Mouse (Mus musculus) CH12.LX (cell line): Measurements from ENCODE around the gene Ceacam12. TPM values are rescaled to one million over a fixed set of nuclear protein-coding genes. Genes with fewer than 3 reads are reported as not detected.
"Not testable (repeated sequence)": the region's sequence is repeated elsewhere in the genome, so short reads cannot be mapped to it uniquely, and the experiment has no call there.

ENCODE experiments used
- DNase-seq: peaks from one replicate; pipeline ENCODE4 v3.0.0-alpha.2; 2013; ENCODE audit errors: extremely low read depth
- H3K27ac ChIP-seq: 2 replicates; pipeline ENCODE4 v1.5.1; 2012; ENCODE audit warnings: low read depth, mild to moderate bottlenecking, control low read depth, moderate library complexity; ENCODE audit not compliant: insufficient read depth
- H3K27me3 ChIP-seq: replicated peaks from 2 replicates; pipeline ENCODE3; 2012; ENCODE audit warnings: inconsistent platforms
- H3K36me3 ChIP-seq, 2 experiments: replicated peaks in 1 of 2; 2 replicates each; pipeline versions ENCODE3 to v1.6.1; 2012; ENCODE audit warnings: inconsistent platforms in 1 of 2, low read length in 1 of 2, mild to moderate bottlenecking in 1 of 2, mixed read lengths in 1 of 2, moderate library complexity in 1 of 2; ENCODE audit not compliant: control insufficient read depth in 1 of 2, insufficient read depth in 1 of 2
- H3K4me1 ChIP-seq, 2 experiments: 2 replicates each; pipeline ENCODE4 v1.6.1; 2012; ENCODE audit warnings: inconsistent platforms in 1 of 2, moderate library complexity in 1 of 2; ENCODE audit not compliant: insufficient read depth in 2 of 2, control insufficient read depth in 1 of 2
- H3K4me2 ChIP-seq: 2 replicates; pipeline ENCODE4 v1.6.1; 2012; ENCODE audit warnings: low read depth, mild to moderate bottlenecking, control low read depth; ENCODE audit not compliant: poor library complexity, insufficient read depth, severe bottlenecking
- H3K4me3 ChIP-seq, 3 experiments: fragments of 150-350 bp in 1 of 3; sonication (generic) in 1 of 3; replicated peaks in 1 of 3; 2 replicates each; pipeline versions ENCODE3 to v1.5.1; 2011 to 2012; ENCODE audit warnings: low read depth in 2 of 3, low read length in 2 of 3, mild to moderate bottlenecking in 2 of 3, moderate library complexity in 2 of 3, control low read depth in 1 of 3, improper control_type of control experiment in 1 of 3, inconsistent platforms in 1 of 3, mixed read lengths in 1 of 3; ENCODE audit not compliant: poor library complexity in 1 of 3
- H3K79me2 ChIP-seq: replicated peaks from 2 replicates; pipeline ENCODE4 v1.6.1; 2012; ENCODE audit warnings: mild to moderate bottlenecking, moderate library complexity; ENCODE audit not compliant: control insufficient read depth, poor library complexity, insufficient read depth, severe bottlenecking; ENCODE audit errors: extremely low read depth
- H3K9ac ChIP-seq: 2 replicates; pipeline ENCODE4 v1.6.1; 2012; ENCODE audit warnings: low read depth, mild to moderate bottlenecking, control low read depth, moderate library complexity; ENCODE audit not compliant: insufficient read depth
- H3K9me3 ChIP-seq: replicated peaks from 2 replicates; pipeline ENCODE3; 2012; ENCODE audit warnings: low read length, inconsistent platforms, mixed read lengths
- CTCF ChIP-seq, 2 experiments: IDR thresholded peaks in 1 of 2; conservative IDR thresholded peaks in 1 of 2; 2 replicates each; pipeline ENCODE4 v1.5.1; 2011 to 2012; ENCODE audit warnings: low read depth in 2 of 2, low read length in 2 of 2, improper control_type of control experiment in 1 of 2, inconsistent platforms in 1 of 2, mild to moderate bottlenecking in 1 of 2, moderate library complexity in 1 of 2
- EP300 ChIP-seq: IDR thresholded peaks from 2 replicates; pipeline ENCODE4 v1.6.1; 2011; ENCODE audit warnings: low read length, improper control_type of control experiment
- HCFC1 ChIP-seq: IDR thresholded peaks from 2 replicates; pipeline ENCODE4 v1.6.1; 2012; ENCODE audit warnings: low read depth, mild to moderate bottlenecking, inconsistent platforms, low read length, improper control_type of control experiment
- JUN ChIP-seq: IDR thresholded peaks from 2 replicates; pipeline ENCODE4 v1.6.1; 2011; ENCODE audit warnings: low read depth, mild to moderate bottlenecking, low read length, improper control_type of control experiment, moderate library complexity; ENCODE audit not compliant: insufficient read depth
- POLR2AphosphoS2 ChIP-seq: IDR thresholded peaks from 2 replicates; pipeline ENCODE4 v1.6.1; 2011; ENCODE audit warnings: low read depth, low read length, improper control_type of control experiment
- RAD21 ChIP-seq: IDR thresholded peaks from 2 replicates; pipeline ENCODE4 v1.6.1; 2011; ENCODE audit warnings: low read depth, mild to moderate bottlenecking, low read length, improper control_type of control experiment, moderate library complexity
- RCOR1 ChIP-seq: conservative IDR thresholded peaks from 2 replicates; pipeline ENCODE4 v1.6.1; 2012; ENCODE audit warnings: low read depth, mild to moderate bottlenecking, inconsistent platforms, low read length, improper control_type of control experiment
- SMC3 ChIP-seq: IDR thresholded peaks from 2 replicates; pipeline ENCODE4 v1.6.1; 2011; ENCODE audit warnings: low read depth, low read length, improper control_type of control experiment
- USF2 ChIP-seq: conservative IDR thresholded peaks from 2 replicates; pipeline ENCODE4 v1.6.1; 2011; ENCODE audit warnings: low read depth, low read length, improper control_type of control experiment
- dilution Hi-C: fragments of 300-500 bp; cut with MboI; formaldehyde crosslinking; loops from 2 replicates; pipeline ENCODE4 v1.14.3; 2020; ENCODE audit warnings: low sequenced_read_pairs; ENCODE audit not compliant: extremely low pct_unique_long_range_greater_than_20kb, extremely low pct_ligation_motif_present
- in situ Hi-C: fragments of 300-500 bp; cut with MboI; formaldehyde crosslinking; loops from 3 replicates; pipeline ENCODE4 v1.14.3; 2019; ENCODE audit warnings: low sequenced_read_pairs, low pct_ligation_motif_present, low pct_unique_long_range_greater_than_20kb, mixed read lengths
- polyA plus RNA-seq: library from polyadenylated mRNA; unstranded; fragments of >175 nt; gene quantifications from 2 replicates; pipeline ENCODE4 v1.2.1, GENCODE M21; 2012; ENCODE audit warnings: low read depth; ENCODE audit not compliant: insufficient read length
- total RNA-seq, 2 experiments: library from RNA; depleted of rRNA; stranded (reverse); fragments of 300-350 nt in 1 of 2; fragments of >200 nt in 1 of 2; gene quantifications; 2 replicates each; pipeline ENCODE4 v1.2.3; 2012 to 2014

The Ceacam12 gene
- total RNA-seq (2012; rRNA removed): not detected in 2 replicates
- total RNA-seq (2014; rRNA removed): not detected in 2 replicates
- polyA plus RNA-seq: not detected in 2 replicates

GRCm38 (mm10) chr7:18065629-18066028 is at the start of gene Ceacam12:
Ceacam12 (plus strand) TSS chr7:18065929.
- Histone ChIP-seq H3K27me3 (peaks cover 61% of the 10 kb centered on the region), H3K4me1 (no peaks in the 10 kb centered on the region), H3K36me3 (no peaks in the 10 kb centered on the region), H3K79me2 (no peaks in the 10 kb centered on the region), H3K27ac (no peak within 1 kb of the TSS), H3K4me3 (no peak within 1 kb of the TSS), H3K4me2 (no peak within 1 kb of the TSS), H3K9me3 (no peaks in the 10 kb centered on the region), H3K9ac (no peak within 1 kb of the TSS)
- in situ Hi-C loops: no loop called here
- TF ChIP-seq RCOR1 (no peak), CTCF (conservative IDR thresholded peaks at IDR 0.05 in 1 of 2, IDR thresholded peaks at IDR 0.05 in 1 of 2; ENCODE audit: low read depth in 2 of 2, low read length in 2 of 2) (no peak), USF2 (no peak), EP300 (no peak)
- dilution Hi-C loops: no loop called here
- no peak for DNase-seq

GRCm38 (mm10) chr7:18073821-18074220 is 8.1 kb downstream of the Ceacam12 start:
- H3K4me1 ChIP-seq, H3K27ac ChIP-seq, H3K4me2 ChIP-seq, H3K4me3 ChIP-seq, dilution Hi-C loops, H3K36me3 ChIP-seq, H3K9me3 ChIP-seq, H3K79me2 ChIP-seq, DNase-seq, in situ Hi-C loops, H3K9ac ChIP-seq: not testable (repeated sequence)
- peaks cover 44% of the 10 kb centered on the region for H3K27me3 ChIP-seq

GRCm38 (mm10) chr7:18100785-18101184 is 35.1 kb downstream of the Ceacam12 start:
- peak; percentile 45 for DNase-seq
- dilution Hi-C loops: no loop called here
- no peaks in the 10 kb centered on the region for H3K36me3 ChIP-seq
- H3K4me1 ChIP-seq: no peaks in the 10 kb centered on the region
- H3K4me3 ChIP-seq: no peak overlapping the region
- H3K27ac ChIP-seq: no peak overlapping the region
- TF ChIP-seq POLR2AphosphoS2: no peak
- TF ChIP-seq SMC3: peak; percentile 13; the same call in 1 of the 2 replicates
- no peak for TF ChIP-seq JUN
- TF ChIP-seq CTCF (conservative IDR thresholded peaks at IDR 0.05 in 1 of 2, IDR thresholded peaks at IDR 0.05 in 1 of 2; ENCODE audit: low read depth in 2 of 2, low read length in 2 of 2): peak; percentile 33 to 46; a peak in 3 of 4 replicates
- TF ChIP-seq HCFC1: no peak
- peak; percentile 36 for TF ChIP-seq RAD21
- H3K9me3 ChIP-seq: no peaks in the 10 kb centered on the region
- in situ Hi-C loops: no loop called here
- H3K27me3 ChIP-seq: peaks cover 49% of the 10 kb centered on the region
- no peak overlapping the region for H3K4me2 ChIP-seq
- no peak overlapping the region for H3K9ac ChIP-seq
- no peaks in the 10 kb centered on the region for H3K79me2 ChIP-seq

Other genes with a start within 250 kb of the Ceacam12 start
- gene Gm5155, start 194.2 kb upstream of the Ceacam12 start, total RNA-seq (2012; rRNA removed): not detected in 2 replicates
- gene Gm5155, start 194.2 kb upstream of the Ceacam12 start, total RNA-seq (2014; rRNA removed): not detected in 2 replicates
- gene Gm5155, start 194.2 kb upstream of the Ceacam12 start, polyA plus RNA-seq: not detected in 2 replicates
- not detected in 2 replicates for gene Ceacam11, start 93.8 kb upstream of the Ceacam12 start, total RNA-seq (2012; rRNA removed)
- not detected in 2 replicates for gene Ceacam11, start 93.8 kb upstream of the Ceacam12 start, total RNA-seq (2014; rRNA removed)
- not detected in 2 replicates for gene Ceacam11, start 93.8 kb upstream of the Ceacam12 start, polyA plus RNA-seq
- gene Ceacam13, start 56.0 kb upstream of the Ceacam12 start, total RNA-seq (2012; rRNA removed): not detected in 2 replicates
- not detected in 2 replicates for gene Ceacam13, start 56.0 kb upstream of the Ceacam12 start, total RNA-seq (2014; rRNA removed)
- gene Ceacam13, start 56.0 kb upstream of the Ceacam12 start, polyA plus RNA-seq: not detected in 2 replicates
- not detected in 2 replicates for gene Igfl3, start 110.6 kb downstream of the Ceacam12 start, total RNA-seq (2012; rRNA removed)
- not detected in 2 replicates for gene Igfl3, start 110.6 kb downstream of the Ceacam12 start, total RNA-seq (2014; rRNA removed)
- gene Igfl3, start 110.6 kb downstream of the Ceacam12 start, polyA plus RNA-seq: not detected in 2 replicates
- not detected in 2 replicates for gene Mill1, start 179.4 kb downstream of the Ceacam12 start, total RNA-seq (2012; rRNA removed)
- gene Mill1, start 179.4 kb downstream of the Ceacam12 start, total RNA-seq (2014; rRNA removed): not detected in 2 replicates
- gene Mill1, start 179.4 kb downstream of the Ceacam12 start, polyA plus RNA-seq: not detected in 2 replicates